Mouse (Mus musculus) gastrocnemius, adult 2 months (tissue): ENCODE results near the gene Clec16a. TPM values are rescaled to one million over a fixed set of nuclear protein-coding genes. Genes with fewer than 3 reads are reported as not detected.
A peak's percentile ranks its signal among the peaks of the same experiment; 100 is the strongest.

Source experiments
- DNase-seq: peaks from one replicate; pipeline ENCODE4 v3.0.0; 2022
- H3K27ac ChIP-seq: fragments of 200-600 bp; 2 replicates; pipeline ENCODE4 v1.8.1; 2022; ENCODE audit warnings: mild to moderate bottlenecking
- H3K4me3 ChIP-seq: fragments of 200-600 bp; 2 replicates; pipeline ENCODE4 v1.8.1; 2022; ENCODE audit warnings: mild to moderate bottlenecking, moderate library complexity
- CTCF ChIP-seq: fragments of 200-600 bp; IDR thresholded peaks from 2 replicates; pipeline ENCODE4 v1.8.1; 2022; ENCODE audit warnings: antibody characterized with exemption, mild to moderate bottlenecking, moderate library complexity
- intact Hi-C: fragments of 180-260 bp; cut with DNase I; formaldehyde crosslinking; loops from one replicate; pipeline ENCODE4 v1.15.1; 2025
- long read RNA-seq, 2 experiments: library from polyadenylated mRNA; stranded (forward); transcript quantifications; one replicate each; pipeline ENCODE4 v2.0.0; 2021
- total RNA-seq, 2 experiments: library from RNA; stranded (reverse); gene quantifications; 2 replicates each; pipeline ENCODE4 v1.2.3; 2021

Gene Clec16a
- 10 to 100 TPM; 60.6 to 72.7 TPM for total RNA-seq
- long read RNA-seq, experiment 1, full-length matches to known transcripts: 1 of 75 reads
- long read RNA-seq, experiment 1, partial matches to known transcripts: 22 of 75 reads
- long read RNA-seq, experiment 1, other reads (novel, unspliced or antisense): 52 of 75 reads
- long read RNA-seq, experiment 2, partial matches to known transcripts: 77 of 114 reads
- long read RNA-seq, experiment 2, other reads (novel, unspliced or antisense): 34 of 114 reads

DNA sequence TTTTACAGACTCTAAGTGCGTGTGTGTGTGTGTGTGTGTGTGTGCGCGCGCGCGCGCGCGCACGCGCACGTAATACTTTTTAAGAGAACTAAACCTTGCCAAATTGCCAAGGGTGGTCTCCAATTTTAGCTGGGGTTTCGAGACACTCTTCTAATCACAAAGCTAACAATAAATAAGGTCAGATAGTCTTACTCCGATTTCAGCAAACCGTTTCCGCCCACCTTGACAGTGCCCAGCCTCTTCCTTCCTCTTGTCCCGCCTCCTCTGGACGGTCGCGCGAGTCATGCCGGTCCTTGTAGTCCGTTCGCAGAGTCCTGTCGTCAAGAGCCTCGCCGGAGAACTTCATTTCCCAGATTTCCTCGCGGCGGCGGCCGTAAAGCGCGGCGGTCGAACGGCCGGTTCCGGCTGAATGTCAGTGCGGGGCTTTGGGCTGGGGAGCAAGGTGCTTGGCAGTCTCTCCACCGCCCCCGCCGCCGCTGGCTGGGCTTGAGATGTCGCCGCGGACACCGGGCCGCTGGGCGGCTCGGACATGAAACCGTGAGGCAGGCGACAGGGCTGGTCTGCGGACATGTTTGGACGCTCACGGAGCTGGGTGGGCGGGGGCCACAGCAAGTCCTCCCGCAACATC, at the start of gene Clec16a:
TSS of gene Clec16a (plus strand) at position 345 of the 628 bp plus-strand sequence.
- peak; percentile 98 for DNase-seq
- Histone ChIP-seq H3K27ac (peak within 1 kb of the TSS; percentile 95), H3K4me3 (peak within 1 kb of the TSS; percentile 92)
- no peak for TF ChIP-seq CTCF
- intact Hi-C loops: loop anchor here (5.0 to 10.0 kb wide), 2 partner anchors 133 to 710 kb away; partner anchors contain the start of genes Gspt1 and Nubp1

DNA sequence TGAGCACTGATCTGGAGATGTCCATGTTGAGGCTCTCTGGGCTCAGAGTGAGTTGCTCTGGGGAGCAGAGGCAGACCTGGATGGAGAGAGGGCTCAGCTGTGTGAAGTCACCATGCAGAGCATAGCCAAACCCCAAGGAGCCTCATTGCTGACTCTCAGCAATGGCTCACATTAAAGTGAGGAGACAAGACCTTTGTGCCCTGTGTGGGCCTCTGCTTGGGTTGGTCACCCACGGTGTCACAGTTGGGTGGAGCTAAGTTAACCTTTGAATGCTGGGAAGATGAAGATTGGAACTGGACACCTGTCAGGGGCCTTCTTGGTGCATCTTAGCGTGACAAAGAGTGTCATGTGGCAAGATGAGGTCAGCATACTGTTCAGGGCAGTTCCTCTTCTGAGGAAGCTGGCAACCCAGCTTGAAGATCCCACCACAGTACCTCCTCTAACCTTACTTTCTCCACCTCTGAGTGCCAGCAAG, 49.3 kb upstream of the Clec16a start:
- intact Hi-C loops: no loop called here
- TF ChIP-seq CTCF: no peak
- Histone ChIP-seq H3K4me3 (no peak overlapping the region), H3K27ac (no peak overlapping the region)
- no peak for DNase-seq

DNA sequence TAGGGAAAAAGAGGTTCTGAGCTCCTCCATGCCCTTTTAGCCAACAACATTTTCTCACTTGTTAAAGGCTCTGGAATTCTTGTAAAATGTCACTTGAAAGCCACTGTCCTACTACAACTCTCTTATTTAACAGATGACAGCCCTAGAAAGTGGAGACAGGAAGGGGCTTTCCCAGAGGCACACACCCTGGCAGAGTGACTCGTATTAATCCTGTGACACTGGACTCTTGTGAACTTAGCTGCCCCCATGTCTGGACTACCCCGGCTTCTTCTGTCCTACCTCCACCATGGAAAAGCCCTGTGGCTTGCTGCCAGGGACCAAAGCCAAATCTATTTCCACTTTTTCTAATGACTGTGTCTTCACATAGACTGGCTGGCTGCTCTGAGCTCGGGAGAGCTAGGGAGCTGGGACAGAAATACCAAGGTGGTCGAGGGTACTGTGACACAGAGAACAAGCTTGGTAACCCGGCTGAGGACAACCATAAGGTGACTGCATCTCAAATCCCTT, 47.0 kb upstream of the Clec16a start:
- no peak for TF ChIP-seq CTCF
- Histone ChIP-seq H3K4me3 (no peak overlapping the region), H3K27ac (no peak overlapping the region)
- intact Hi-C loops: no loop called here
- no peak for DNase-seq

DNA sequence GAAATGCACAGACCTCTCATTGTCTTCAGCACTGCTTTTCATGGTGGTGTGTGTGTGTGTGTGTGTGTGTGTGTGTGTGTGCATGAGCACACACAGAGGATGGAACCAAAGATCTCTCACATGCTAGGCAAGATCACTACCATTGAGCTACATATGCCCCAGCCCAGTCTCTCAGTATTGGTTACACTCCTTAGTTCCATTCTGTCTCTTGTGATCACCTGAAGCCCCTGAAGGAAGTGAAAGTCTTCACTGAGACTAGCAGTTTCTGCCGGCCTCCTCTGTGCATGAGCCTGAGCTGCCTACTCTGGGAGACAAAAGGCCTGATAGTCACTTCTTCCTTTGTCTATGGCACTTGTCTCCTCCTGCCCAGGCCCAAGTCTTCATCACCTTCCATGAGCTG, 46.0 kb upstream of the Clec16a start:
- intact Hi-C loops: no loop called here
- TF ChIP-seq CTCF: no peak
- Histone ChIP-seq H3K4me3 (no peak overlapping the region), H3K27ac (no peak overlapping the region)
- no peak for DNase-seq

DNA sequence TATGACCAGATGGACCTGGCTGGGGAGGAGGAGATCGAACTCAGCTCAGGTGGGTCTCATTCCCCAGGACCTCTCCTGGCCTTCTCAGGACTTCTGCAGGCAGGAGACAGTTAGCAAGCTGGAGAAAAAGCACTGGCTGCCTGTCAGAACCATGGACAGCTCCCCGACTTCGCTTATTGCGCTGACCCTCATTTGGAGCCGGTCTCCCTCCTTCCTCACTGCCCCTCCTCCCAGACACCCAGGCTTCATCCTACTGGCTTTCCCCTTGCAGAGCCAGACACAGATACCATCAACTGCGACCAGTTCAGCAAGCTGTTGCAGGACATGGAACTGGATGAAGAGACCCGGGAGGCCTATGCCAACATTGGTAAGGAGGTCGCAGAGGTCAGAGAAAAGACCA, 43.3 kb upstream of the Clec16a start:
- Histone ChIP-seq H3K4me3 (no peak overlapping the region), H3K27ac (no peak overlapping the region)
- intact Hi-C loops: no loop called here
- TF ChIP-seq CTCF: no peak
- no peak for DNase-seq

GRCm38 (mm10) chr16:10503058-10503457, 42.1 kb upstream of the Clec16a start:
- no peak for TF ChIP-seq CTCF
- no peak overlapping the region for H3K27ac ChIP-seq
- no peak for DNase-seq
- no peak overlapping the region for H3K4me3 ChIP-seq
- intact Hi-C loops: no loop called here

DNA sequence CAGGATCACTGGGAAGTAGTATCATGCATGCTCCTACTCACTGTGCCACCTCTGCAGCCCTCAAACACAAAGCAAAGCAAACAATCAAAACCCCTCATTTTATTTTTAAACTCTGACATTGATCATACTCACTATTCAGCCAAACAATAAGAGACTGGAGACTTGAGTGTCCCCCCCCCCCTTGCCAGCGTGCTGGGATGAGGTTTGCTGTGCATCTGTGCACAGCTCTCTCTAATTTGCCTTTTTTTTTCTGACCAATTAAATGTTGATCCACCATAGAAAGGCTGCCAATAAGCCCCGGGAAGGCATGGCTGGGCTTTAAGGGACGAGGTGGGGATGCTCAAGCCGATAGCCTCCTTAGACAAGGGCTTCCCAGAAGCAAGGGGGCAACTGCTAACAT, 37.7 kb upstream of the Clec16a start:
- TF ChIP-seq CTCF: no peak
- no peak overlapping the region for H3K27ac ChIP-seq
- no peak for DNase-seq
- H3K4me3 ChIP-seq: no peak overlapping the region
- intact Hi-C loops: no loop called here

GRCm38 (mm10) chr16:10508691-10509090, 36.4 kb upstream of the Clec16a start:
- DNase-seq: no peak
- TF ChIP-seq CTCF: no peak
- intact Hi-C loops: no loop called here
- Histone ChIP-seq H3K27ac (no peak overlapping the region), H3K4me3 (no peak overlapping the region)

- intact Hi-C loops: no loop called here
- no peak for DNase-seq
Observed at GRCm38 (mm10) chr16:10510477-10511133, 34.5 kb upstream of the Clec16a start.

DNA sequence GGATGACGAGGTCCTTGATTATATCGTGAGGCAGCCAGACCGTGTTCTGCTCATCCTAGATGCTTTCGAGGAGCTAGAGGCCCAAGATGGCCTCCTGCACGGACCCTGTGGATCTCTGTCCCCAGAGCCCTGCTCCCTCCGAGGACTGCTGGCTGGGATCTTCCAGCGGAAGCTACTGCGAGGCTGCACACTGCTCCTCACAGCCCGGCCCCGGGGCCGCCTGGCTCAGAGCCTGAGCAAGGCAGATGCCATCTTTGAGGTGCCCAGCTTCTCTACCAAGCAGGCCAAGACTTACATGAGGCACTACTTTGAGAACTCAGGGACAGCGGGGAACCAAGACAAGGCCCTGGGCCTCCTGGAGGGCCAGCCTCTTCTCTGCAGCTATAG, 34.0 kb upstream of the Clec16a start:
- Histone ChIP-seq H3K27ac (no peak overlapping the region), H3K4me3 (no peak overlapping the region)
- TF ChIP-seq CTCF: no peak
- DNase-seq: no peak
- intact Hi-C loops: no loop called here

More at GRCm38 (mm10) chr16:10510477-10511133, 34.5 kb upstream of the Clec16a start:
- Histone ChIP-seq H3K4me3 (no peak overlapping the region), H3K27ac (no peak overlapping the region)
- no peak for TF ChIP-seq CTCF

DNA sequence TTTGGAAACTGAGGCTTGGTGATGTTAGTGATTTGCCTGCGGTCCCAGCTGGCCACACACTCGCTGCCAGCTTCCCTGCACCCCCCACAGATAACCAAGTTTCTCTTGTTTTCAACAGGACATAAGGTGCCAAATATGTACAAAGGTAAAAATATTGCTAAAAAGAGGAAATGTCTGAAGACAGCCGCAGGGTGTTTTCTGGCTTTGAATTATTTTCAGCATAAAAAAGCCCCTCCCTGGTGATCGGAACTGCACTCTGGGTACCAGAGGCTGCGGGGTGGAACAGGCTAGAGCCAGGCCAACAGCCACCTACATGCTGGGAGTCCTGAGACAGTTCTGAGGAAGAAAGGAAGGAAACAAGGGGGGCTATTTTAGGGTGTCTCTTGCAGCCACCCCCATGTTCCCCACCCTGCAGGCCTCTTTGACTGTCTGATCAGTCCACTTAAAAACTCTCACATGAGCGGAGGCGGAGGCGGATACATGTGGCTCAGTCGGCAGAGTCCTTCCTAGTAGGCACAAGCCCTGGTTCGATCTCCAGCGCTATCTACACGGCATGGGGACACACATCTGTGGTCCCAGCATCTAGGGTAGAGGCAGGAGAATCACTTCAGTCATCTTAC, 29.1 kb upstream of the Clec16a start:
- TF ChIP-seq CTCF: no peak
- Histone ChIP-seq H3K27ac (no peak overlapping the region), H3K4me3 (no peak overlapping the region)
- intact Hi-C loops: no loop called here
- DNase-seq: no peak

- DNase-seq: no peak
- H3K4me3 ChIP-seq: no peak overlapping the region
- TF ChIP-seq CTCF: peak; percentile 2; the same call in 1 of the 2 replicates
- intact Hi-C loops: no loop called here
- H3K27ac ChIP-seq: no peak overlapping the region
Observed at GRCm38 (mm10) chr16:10518030-10518429, 27.1 kb upstream of the Clec16a start.
